Comparison of ENCODE assay signal across 8 mouse cellular contexts in the genomic region with DNA sequence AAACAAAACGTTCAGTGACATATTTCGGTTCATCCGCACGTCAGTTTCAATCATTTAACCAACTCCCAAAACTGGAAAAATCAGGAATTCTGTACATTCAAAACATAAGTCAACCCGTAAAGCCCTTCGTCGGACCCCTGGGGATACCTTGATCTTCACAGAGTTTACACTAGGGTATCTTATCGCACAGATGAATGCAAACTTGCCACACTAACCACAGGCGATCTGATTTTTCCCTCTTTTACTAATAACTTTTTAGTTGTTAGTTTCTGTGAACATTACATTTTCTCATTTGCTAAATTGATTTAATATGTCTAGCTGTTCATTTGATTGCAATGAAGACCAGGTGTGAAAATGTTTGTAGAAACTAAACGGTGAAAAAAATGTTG. TPM values are rescaled to one million over a fixed set of nuclear protein-coding genes. Genes with fewer than 3 reads are reported as not detected.
A peak's percentile ranks its signal among the peaks of the same experiment; 100 is the strongest.
DNase-seq lines count a peak whose midpoint lies in the region; ATAC-seq lines count a peak whose summit lies in the region.

No protein-coding gene starts in this region.

- peak overlapping the region; percentile 79 for H3K4me2 ChIP-seq in heart, embryonic 14.5 days (ENCODE audit: low read length)

- 7% methylated on average over 10 of the region's 10 CpGs for WGBS in heart, embryonic 14.5 days
- WGBS in hindbrain, embryonic 10.5 days = 11% methylated on average over 10 of the region's 10 CpGs
- WGBS in midbrain, embryonic 10.5 days = 13% methylated on average over 10 of the region's 10 CpGs

- H3K9ac ChIP-seq in heart, embryonic 14.5 days (ENCODE audit: low read length) = peak overlapping the region; percentile 88

- DNase-seq in heart, postnatal 25 days (ENCODE audit: low spot score) = no peak
- DNase-seq in Muller cell, postnatal 12 days (ENCODE audit: inconsistent ontology term) = peak; percentile 6
- DNase-seq in hindbrain, embryonic 10.5 days (ENCODE audit: low spot score) = no peak
- no peak for DNase-seq in midbrain, embryonic 10.5 days (ENCODE audit: low spot score)
- DNase-seq in left cerebral cortex, postnatal 4 days = no peak
- no peak for DNase-seq in ovary, postnatal 14 days (ENCODE audit: low spot score)
- DNase-seq in layer of hippocampus, postnatal 36 days = no peak

- peak overlapping the region in 1 of 2 experiments; percentile 83; a peak in 1 of 4 replicates for H3K27ac ChIP-seq in heart, embryonic 14.5 days (replicated peaks in 1 of 2; ENCODE audit: control insufficient read depth in 1 of 2, insufficient read depth in 1 of 2, low read depth in 2 of 2, low read length in 2 of 2)
- peak overlapping the region; percentile 94 for H3K27ac ChIP-seq in hindbrain, embryonic 10.5 days
- peak overlapping the region; percentile 93 for H3K27ac ChIP-seq in midbrain, embryonic 10.5 days (replicated peaks)

- intact Hi-C loops in heart, postnatal 25 days (cut with DNase I) = loop anchor here (2.0 to 10.0 kb wide), 4 partner anchors 67 to 591 kb away; partner anchors contain the start of genes Extl2, Mfsd14a and Slc30a7
- intact Hi-C loops in left cerebral cortex, postnatal 4 days (cut with DNase I) = no loop called here

- H3K27me3 ChIP-seq in heart, embryonic 14.5 days (ENCODE audit: control insufficient read depth, insufficient read depth, low read length) = no peaks in the 10 kb centered on the region
- no peaks in the 10 kb centered on the region for H3K27me3 ChIP-seq in hindbrain, embryonic 10.5 days (ENCODE audit: insufficient read depth, poor library complexity, severe bottlenecking)
- no peaks in the 10 kb centered on the region for H3K27me3 ChIP-seq in midbrain, embryonic 10.5 days (ENCODE audit: low read depth, poor library complexity, severe bottlenecking)

- ATAC-seq in heart, embryonic 14.5 days (ENCODE audit: insufficient number of reproducible peaks, insufficient read depth, low FRiP score, low read depth) = no peak

- no peaks in the 10 kb centered on the region for H3K9me3 ChIP-seq in heart, embryonic 14.5 days (ENCODE audit: control insufficient read depth, low read length)
- no peaks in the 10 kb centered on the region for H3K9me3 ChIP-seq in hindbrain, embryonic 10.5 days
- H3K9me3 ChIP-seq in midbrain, embryonic 10.5 days (replicated peaks) = no peaks in the 10 kb centered on the region

- peaks cover 0 to 10% of the 10 kb centered on the region in 2 experiments; a peak in 2 of 4 replicates for H3K4me1 ChIP-seq in heart, embryonic 14.5 days (ENCODE audit: control insufficient read depth in 2 of 2, insufficient read depth in 2 of 2, low read length in 2 of 2)
- peaks cover 16% of the 10 kb centered on the region for H3K4me1 ChIP-seq in hindbrain, embryonic 10.5 days (replicated peaks)
- H3K4me1 ChIP-seq in midbrain, embryonic 10.5 days = peaks cover 16% of the 10 kb centered on the region

- H3K36me3 ChIP-seq in heart, embryonic 14.5 days (ENCODE audit: control insufficient read depth, insufficient read depth, low read length) = peaks cover 17% of the 10 kb centered on the region
- H3K36me3 ChIP-seq in hindbrain, embryonic 10.5 days = peaks cover 17% of the 10 kb centered on the region
- H3K36me3 ChIP-seq in midbrain, embryonic 10.5 days = peaks cover 27% of the 10 kb centered on the region

- H3K4me3 ChIP-seq in heart, embryonic 14.5 days (ENCODE audit: control insufficient read depth in 1 of 2, insufficient read depth in 1 of 2, low read depth in 1 of 2, low read length in 2 of 2) = peak overlapping the region; percentile 82 to 95
- H3K4me3 ChIP-seq in hindbrain, embryonic 10.5 days = peak overlapping the region; percentile 88
- peak overlapping the region; percentile 91 for H3K4me3 ChIP-seq in midbrain, embryonic 10.5 days

RNA-seq across cellular contexts. Expression of gene Sass6, which starts 0.8 kb away (rescaled TPM):
- 13.5 and 14.7 TPM in 2 replicates for polyA plus RNA-seq in heart, embryonic 14.5 days (2014; fragmentation: Nextera tagmentation; extraction: Ambion mirVana)
- 1 to 10 TPM; 2.1 to 2.4 TPM for total RNA-seq in heart, postnatal 25 days (2021)
- 28.5 and 36.1 TPM in 2 replicates for polyA plus RNA-seq in hindbrain, embryonic 10.5 days (2016; fragmentation: Nextera tagmentation; extraction: Ambion mirVana)
- polyA plus RNA-seq in midbrain, embryonic 10.5 days (2016; fragmentation: Nextera tagmentation; extraction: Ambion mirVana) = 37.3 and 39.5 TPM in 2 replicates
- 10 to 100 TPM; 11.5 to 12.3 TPM for total RNA-seq in left cerebral cortex, postnatal 4 days (2021)
- 1 to 10 TPM; 8.2 to 9.2 TPM for total RNA-seq in layer of hippocampus, postnatal 36 days (2021)

RNA-seq across cellular contexts. Expression of gene Trmt13, which starts 18.8 kb away (rescaled TPM):
- polyA plus RNA-seq in heart, embryonic 14.5 days (2014; fragmentation: Nextera tagmentation; extraction: Ambion mirVana) = 18.7 and 22.3 TPM in 2 replicates
- total RNA-seq in heart, postnatal 25 days (2021) = 1 to 10 TPM; 5.1 to 5.3 TPM
- 22.4 and 23.5 TPM in 2 replicates for polyA plus RNA-seq in hindbrain, embryonic 10.5 days (2016; fragmentation: Nextera tagmentation; extraction: Ambion mirVana)
- polyA plus RNA-seq in midbrain, embryonic 10.5 days (2016; fragmentation: Nextera tagmentation; extraction: Ambion mirVana) = 25.0 and 26.9 TPM in 2 replicates
- 10 to 100 TPM; 17.9 to 20.0 TPM for total RNA-seq in left cerebral cortex, postnatal 4 days (2021)
- 10 to 100 TPM; 18.4 to 21.3 TPM for total RNA-seq in layer of hippocampus, postnatal 36 days (2021)

RNA-seq across cellular contexts. Expression of gene Lrrc39, which starts 32.8 kb away (rescaled TPM):
- polyA plus RNA-seq in heart, embryonic 14.5 days (2014; fragmentation: Nextera tagmentation; extraction: Ambion mirVana) = 44.7 and 47.8 TPM in 2 replicates
- total RNA-seq in heart, postnatal 25 days (2021) = 10 to 100 TPM; 69.5 to 70.7 TPM
- 0.31 and 0.70 TPM in 2 replicates for polyA plus RNA-seq in hindbrain, embryonic 10.5 days (2016; fragmentation: Nextera tagmentation; extraction: Ambion mirVana)
- 0.56 and 0.63 TPM in 2 replicates for polyA plus RNA-seq in midbrain, embryonic 10.5 days (2016; fragmentation: Nextera tagmentation; extraction: Ambion mirVana)
- not detected for total RNA-seq in left cerebral cortex, postnatal 4 days (2021)
- not detected for total RNA-seq in layer of hippocampus, postnatal 36 days (2021)

Comparison
In these comparisons a context has a peak if more than half of its experiments do, and no peak if none do; other contexts are left out.
1. RNA of gene Lrrc39, which starts 32.8 kb away (total RNA-seq): 69.5 to 70.7 TPM in heart, postnatal 25 days; not detected in left cerebral cortex, postnatal 4 days and not detected in layer of hippocampus, postnatal 36 days; every median in the first group is over 10 times any median in the second.
2. Peak in every context shown above with its lines, with median percentiles within 50 percentile points of each other: H3K4me3 ChIP-seq.